Mouse (Mus musculus) liver, adult (tissue): ENCODE data around the gene Olfr44.

ENCODE experiments used
- GATA4 ChIP-seq: IDR thresholded peaks from 2 replicates; pipeline ENCODE4 v1.6.1; 2014; ENCODE audit warnings: mild to moderate bottlenecking, low read length; ENCODE audit not compliant: insufficient replicate concordance

The Olfr44 gene

DNA sequence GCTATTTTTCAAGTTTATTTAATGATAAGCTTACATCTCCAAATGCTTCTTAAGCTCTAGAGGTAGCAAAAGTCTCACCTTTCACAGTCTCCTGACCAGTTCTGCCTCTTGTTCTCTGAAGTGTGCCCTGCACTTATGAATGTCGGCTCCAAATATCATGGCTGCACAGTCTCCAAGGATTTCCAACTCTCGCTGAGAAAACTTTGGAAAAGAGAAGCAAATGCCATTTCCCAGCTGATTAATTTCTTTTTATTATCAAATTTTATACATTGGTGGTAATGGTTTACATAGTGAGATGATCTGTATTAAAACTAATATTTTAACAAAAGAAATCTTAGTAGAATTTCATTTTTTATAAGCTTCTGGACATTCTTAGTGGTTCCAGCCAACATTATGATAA, at the start of gene Olfr44:
Gene Olfr44 (minus strand): TSS at position 101 of the 400 bp plus-strand sequence.
- TF ChIP-seq GATA4 = no peak

DNA sequence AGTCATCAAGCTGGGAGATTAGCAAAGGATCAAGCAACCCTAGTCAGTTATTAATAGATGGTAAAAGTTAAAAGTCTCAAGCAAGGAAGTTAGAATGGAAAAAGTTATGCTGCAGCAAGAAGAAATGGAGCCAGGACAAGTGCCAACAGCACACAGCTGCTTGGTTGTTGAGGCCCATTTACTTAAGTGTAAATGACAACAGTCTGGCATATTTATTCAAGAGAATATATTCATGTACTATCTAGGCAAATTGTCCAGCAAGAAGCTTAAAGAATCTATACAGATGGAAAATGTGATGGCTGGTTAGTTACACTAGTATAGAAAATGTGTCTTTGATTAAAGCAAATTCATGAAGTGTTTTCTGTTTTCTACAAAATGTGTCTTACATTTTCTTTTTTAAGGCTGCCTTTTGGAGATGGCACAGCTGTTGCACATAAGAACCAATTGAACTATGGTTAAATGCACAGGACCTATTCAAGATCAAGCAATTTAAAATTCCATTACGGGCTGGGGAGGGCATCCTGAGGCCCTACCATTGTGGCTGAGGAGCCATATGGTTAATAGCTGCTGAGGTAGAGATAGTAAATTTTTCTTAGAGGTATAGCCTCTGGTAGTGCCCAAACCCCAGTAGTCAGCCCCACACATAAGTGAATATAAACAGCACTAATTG, 30.0 kb upstream of the Olfr44 start:
- no peak for TF ChIP-seq GATA4

DNA sequence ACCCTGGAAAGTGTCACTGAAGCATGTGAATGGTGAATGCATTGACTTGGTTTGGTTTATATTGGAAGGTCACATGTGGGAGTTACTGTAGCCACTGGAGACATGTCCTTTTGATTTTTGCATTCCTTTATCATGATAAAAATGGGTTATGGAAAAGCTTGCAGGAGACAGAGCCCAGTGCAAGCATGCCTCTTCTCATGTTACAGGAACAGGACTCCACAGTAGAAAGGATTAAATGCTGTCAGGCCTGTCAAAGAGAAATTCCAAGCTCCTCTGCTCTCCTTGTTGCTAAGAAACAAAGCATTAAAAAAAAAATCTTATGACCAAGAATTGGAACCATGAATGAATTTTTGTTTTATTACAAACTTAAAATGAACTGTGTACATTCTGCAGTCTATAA, 24.8 kb upstream of the Olfr44 start:
- no peak for TF ChIP-seq GATA4

DNA sequence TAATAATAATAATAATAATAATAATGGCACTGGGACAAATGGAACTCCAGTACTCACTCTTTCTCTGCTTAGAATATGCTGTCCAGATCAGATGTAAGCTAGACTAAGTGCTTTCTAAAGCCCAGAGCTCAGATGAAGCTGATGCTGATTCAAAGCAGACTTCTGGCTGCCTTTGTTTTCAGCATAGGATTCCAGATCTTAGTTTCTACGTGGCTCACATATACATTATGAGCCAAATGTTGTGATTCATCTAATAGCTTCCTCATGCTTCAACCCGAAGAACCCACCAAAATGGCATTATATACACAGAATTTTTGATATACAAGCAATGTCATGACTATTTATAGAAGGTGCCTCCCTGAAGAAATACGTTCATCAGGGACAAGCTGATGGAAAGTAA, 21.7 kb upstream of the Olfr44 start, which contains the start of gene Olfr957:
Gene Olfr957 (minus strand): TSS at position 279 of the 400 bp plus-strand sequence.
- TF ChIP-seq GATA4 = no peak

DNA sequence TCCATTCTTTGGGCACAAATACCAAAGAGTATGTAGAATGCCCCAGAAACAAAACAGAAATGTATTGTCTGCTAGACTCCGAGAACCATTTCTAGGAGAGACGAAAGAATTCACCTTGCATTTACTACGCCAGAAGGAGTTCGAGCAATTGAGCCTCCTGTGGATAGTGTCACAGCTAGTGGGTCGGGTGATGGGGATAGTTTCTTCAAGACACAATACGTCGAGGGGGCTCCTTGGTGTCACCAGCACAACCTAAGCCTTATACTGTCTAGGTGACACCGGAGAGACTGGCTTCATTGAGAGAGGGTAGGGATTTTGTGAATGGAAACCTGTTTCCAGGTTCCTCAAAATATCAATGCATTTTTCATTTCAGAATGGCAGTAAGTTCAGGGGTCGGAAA, 15.6 kb upstream of the Olfr44 start:
- no peak for TF ChIP-seq GATA4

DNA sequence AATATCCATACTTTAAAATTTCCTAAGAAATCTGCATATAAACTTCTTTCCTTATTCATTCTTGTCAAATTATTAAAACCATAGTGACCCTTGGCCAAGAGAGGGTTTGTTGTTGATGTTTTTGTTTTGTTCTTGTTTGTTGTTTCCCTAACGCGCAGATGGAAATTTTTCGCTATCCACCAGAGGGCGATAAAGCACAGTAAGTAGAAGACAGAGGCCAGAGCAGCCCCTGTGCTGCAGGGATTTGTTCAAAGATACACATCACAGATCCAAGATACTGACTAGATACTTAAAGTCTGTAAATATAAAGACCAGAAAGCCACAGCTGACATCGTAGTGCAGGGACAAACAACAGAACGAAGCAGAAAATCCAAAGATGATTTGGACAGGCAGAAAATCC, 15.2 kb upstream of the Olfr44 start:
- TF ChIP-seq GATA4 = no peak

DNA sequence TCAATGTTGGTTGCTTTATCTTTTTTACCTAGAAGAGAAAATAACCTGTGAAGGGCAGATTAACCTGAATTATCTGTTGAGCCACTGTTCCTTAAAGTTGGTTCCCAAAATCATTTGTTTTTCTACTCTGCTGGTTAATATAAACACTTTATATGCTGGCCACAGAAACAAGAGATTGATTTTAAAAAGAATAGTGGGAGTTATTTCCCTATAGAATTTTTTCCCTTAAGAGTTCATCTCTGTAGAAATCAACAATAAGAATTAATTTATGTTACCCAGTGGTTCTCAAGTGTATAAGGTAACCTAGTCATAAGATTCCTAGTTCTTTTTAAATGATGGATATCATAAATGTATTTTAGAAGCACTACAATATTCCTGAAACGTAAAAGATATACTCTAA, 22.0 kb downstream of the Olfr44 start, which contains the start of gene Olfr955:
Gene Olfr955 (minus strand): TSS at position 101 of the 400 bp plus-strand sequence.
- no peak for TF ChIP-seq GATA4

DNA sequence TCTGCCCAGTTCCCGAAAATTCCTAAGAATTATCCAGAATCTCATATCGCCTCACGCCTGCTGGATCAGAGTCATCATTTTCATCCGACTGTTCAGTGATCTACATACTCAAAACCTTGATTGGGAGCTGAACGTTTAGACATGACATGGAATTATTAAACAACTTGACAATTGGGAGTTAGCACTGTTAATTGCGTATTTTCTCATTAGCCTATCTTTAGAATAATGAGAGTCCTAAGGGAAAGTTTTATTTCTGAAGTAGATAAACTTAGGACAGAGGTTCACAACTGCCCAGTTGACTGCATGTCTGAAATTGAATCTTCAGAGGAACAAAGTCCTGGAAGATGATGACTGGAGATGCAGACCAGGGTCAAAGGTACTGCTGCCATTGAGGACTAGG, 37.4 kb downstream of the Olfr44 start, which contains the start of gene Olfr954:
Gene Olfr954 (plus strand): TSS at position 301 of the 400 bp plus-strand sequence.
- no peak for TF ChIP-seq GATA4
